Mouse (Mus musculus): Measurements from ENCODE around the gene Adamts8.

Adamts8 gene

DNA sequence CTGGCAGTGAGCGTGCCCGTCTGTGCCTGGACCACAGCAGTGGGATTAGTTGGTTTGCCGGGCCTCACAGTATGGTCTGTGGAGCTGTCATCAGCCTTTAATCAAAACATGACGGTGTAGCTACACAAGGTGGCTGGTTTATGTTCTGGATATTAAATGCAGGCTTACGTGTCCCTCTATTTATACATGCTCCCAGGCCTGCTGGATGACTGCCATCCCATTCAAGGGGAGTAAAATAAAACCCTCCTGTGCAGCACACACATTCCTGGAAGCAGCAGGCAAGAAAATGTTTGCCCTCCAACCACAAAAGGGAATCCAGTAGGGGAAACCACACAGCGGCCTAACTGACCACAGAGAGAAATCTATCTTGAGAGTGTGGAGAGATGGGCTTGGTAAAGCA, 43.4 kb downstream of the Adamts8 start:
- no peak for DNase-seq (ENCODE audit: low spot score)

DNA sequence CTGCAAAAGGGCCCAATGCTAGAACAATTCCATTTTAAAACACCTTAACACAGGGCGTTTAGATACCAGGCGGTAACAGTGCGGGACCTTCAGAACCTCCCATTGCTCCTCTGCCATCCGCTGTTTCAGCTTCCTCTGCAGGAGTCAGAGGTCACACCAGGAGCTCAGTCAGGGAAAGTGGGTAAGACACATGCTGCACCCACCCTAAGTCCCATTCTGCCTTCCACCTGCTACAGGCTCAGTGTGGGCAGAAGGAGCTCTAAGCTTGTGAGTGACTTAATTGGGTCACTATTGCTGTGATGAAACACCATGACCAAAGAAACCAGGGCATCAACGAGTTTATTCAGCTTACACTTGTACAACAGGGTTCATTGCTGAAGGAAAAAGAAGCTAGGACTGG, 50.7 kb downstream of the Adamts8 start:
- no peak for DNase-seq (ENCODE audit: low spot score)

DNA sequence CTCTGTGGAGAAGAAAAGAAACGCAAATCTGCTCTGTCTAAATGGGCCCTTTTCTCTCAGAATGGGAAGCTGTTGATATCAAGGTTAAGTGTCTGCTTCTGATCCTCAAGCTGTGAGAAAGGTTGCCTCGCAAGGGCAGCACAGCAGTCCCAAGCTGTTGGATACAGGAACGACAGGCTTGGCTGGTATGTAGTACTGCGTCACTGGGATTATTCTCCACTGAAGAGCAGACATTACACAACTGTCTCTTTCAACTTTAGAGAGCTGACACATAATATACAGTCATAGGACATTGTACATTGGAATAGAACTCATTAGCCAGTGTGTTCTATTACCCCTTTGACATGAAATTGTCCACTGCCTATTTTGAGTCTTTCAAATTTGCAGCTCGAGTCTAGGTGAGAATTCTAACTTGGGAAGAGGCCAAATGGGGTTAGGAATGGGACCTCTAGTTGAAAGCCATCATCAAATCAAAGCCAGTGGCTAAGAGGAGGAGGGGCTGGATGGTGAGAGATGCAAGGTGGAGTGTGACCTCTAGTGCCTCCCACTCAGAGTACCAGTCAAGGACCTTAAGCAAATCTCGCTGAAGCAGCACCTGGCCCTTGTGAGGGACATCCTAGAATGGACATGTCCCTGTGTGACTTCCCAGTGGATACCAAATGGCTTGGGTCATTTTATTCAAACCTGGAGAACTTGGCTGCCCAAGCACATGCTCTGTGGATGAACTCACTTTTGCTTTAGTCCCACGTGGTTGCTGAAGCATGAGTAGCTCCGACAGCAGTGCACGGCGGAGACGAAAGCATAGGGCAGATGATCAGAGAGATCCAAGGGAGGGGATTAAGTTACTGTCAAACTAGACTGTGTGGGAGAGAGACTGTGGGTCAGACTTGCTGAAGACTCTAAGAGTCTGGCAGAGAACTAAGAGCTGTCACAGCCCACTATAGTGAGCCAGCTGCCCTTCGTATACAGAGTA, 54.5 kb downstream of the Adamts8 start:
- no peak for DNase-seq (ENCODE audit: low spot score)

DNA sequence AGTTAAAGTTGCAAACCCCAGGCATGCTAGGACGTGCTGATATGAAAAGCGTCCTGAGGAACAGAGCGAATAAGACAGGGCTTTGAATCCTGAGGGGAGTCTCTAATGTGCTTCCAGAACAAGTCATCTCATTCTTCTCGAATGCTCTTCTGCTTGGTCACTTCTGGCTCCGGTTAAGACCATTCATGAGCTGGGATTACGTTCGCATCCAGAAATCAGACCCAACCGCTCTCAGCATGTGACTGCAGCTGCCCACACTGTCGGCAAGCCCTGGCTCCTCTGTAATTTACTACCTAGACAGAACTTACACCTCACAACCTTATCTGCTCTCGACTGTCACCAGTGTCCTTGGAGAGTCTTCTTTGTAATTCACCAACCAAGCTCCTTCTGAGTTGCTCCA, 58.3 kb downstream of the Adamts8 start:
- no peak for DNase-seq (ENCODE audit: low spot score)

DNA sequence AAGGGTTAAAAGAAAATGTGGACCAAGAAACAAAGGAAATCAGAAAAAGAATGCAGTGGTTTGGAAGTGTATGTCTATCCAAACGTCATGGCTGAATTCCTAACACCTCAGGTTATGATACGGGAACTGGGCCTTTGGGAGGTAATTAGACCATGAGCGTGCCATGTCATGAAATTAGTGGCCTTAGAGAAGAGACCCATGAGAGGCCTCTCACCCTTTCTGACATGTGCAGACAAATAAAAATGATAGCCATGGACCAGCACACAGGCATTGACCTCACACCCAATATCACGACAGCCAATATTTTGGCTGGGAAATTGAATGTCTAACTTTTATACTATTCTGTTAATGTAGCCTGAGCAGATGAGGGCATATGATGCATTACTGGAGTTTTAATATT, 60.2 kb downstream of the Adamts8 start:
- DNase-seq (ENCODE audit: low spot score) = no peak

DNA sequence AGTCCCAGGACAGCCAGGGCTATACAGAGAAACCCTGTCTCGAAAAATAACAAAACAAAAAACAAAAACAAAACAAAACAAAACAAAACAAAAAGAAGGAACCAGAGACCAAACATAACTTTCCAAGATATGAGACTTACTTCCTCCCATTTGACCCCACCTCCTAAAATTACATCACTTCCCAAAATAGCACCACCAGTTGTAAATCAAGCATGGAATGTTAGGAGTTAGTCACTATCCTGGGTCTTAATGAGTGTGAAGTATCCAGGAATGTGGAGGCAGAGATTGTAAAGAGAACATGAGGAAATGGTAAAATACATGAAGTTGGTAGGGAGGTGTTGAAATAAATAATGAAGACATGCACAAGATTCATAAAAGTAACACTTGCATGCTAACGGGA, 67.0 kb downstream of the Adamts8 start:
- no peak for DNase-seq (ENCODE audit: low spot score)

DNA sequence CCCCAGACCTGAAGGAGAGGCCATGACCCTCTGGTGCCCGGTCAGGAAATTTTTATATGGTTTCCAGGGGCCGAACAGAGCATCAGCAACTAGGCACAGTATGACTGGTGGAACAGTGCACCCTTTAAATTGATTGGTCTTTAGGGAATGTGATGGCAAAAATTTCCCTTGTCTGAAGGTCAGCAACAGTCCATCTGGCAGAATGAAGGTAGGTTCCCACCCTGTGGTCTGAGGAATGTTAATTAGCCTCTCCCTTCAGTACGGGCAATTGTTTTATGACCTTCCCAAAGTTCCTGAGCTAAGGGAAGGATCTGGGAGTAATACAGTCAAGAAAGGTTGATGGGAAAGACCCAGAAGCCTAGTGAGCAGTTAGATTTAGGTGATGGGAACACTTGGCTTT, 67.7 kb downstream of the Adamts8 start:
- no peak for DNase-seq (ENCODE audit: low spot score)

DNA sequence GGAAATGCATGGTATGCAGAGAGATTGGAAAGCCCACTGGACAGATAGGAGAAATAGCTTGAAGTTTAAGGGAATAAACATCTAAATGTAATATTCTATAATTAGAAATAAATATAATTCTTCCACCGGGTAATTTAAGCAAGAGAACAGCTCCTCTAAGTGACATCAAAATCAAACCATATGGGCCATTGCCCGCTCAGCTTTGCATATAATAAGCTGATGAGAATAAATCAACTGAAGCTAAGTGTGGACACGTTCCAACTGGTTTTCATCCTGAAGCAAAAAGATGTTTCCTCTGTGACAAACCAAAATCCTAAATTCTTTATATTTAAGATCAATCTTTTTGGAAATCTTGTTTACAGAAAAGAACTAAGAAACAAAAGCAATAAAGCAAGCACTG, 68.4 kb downstream of the Adamts8 start:
- no peak for DNase-seq (ENCODE audit: low spot score)

DNA sequence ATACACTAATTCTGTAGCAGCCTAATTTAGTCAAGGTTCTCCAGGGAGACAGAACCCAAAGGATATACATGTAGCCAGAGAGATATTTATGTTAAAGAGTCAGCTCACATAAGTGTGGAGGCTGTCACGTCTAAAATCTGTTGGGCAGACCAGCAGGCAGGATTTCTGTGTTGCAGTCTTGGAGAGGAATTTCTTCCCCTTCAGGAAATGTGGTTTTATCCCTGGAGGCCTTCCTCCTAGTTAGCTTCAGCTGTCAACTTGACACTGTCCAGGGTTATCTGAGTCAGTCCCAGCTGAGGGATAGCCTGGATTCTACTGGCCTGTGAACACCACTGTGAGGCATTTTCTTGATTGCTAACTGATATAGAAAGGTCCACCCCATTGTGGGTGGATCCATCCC, 69.2 kb downstream of the Adamts8 start:
- DNase-seq (ENCODE audit: low spot score) = no peak

DNA sequence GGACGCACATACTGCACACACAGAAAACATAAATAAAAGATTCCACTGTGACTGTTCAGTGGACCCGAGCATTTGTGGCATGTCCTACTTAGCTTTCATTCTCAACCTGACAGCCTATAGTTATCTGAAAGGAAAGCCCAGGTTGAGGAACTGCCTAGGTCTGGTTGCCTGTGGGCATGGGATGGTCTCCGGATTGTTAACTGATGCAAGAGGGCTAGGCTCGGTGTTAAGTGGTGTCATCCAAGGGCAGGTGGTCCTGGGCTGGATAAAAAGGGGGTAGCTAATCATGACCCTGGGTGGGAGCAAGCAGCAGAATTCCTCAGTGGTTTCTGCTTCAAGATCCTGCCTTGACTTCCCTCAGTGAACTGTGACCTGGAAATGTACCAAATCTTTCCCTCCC, 70.3 kb downstream of the Adamts8 start:
- no peak for DNase-seq (ENCODE audit: low spot score)

DNA sequence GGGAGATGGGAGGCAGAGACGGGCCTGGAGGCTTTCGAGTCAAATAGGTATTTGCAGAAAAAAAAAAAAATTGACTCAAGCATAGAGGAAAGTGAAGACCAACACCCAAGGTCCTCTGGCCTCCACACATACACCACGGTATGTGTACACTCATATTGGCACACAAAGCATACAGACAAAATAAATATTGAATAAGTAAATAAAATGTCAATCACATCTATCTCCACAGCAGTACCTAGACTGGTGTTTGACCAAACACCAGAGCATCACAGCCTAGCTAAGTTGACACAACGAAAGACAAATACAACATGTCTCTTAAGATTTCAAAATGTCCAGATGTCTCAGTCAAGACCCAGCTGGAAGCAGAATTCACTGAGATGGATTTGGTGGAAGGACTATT, 71.1 kb downstream of the Adamts8 start:
- DNase-seq (ENCODE audit: low spot score) = no peak

Measured in ovary, postnatal 14 days (tissue).